Mouse (Mus musculus) liver, embryonic 12.5 days (tissue): ENCODE measurements around the gene Rras. TPM values are rescaled to one million over a fixed set of nuclear protein-coding genes. Genes with fewer than 3 reads are reported as not detected.

ENCODE experiments used
- ATAC-seq: fragments of 200-750 bp; cut with Nextera tagmentation; 2 replicates; pipeline ENCODE4 v1.8.0; 2017; ENCODE audit warnings: moderate number of reproducible peaks, mild to moderate bottlenecking, moderate library complexity
- H3K27ac ChIP-seq: fragments of 300-500 bp; sonication (generic); 2 replicates; pipeline ENCODE4 v1.5.1; 2016; ENCODE audit warnings: mild to moderate bottlenecking
- H3K27me3 ChIP-seq: fragments of 300-500 bp; sonication (generic); replicated peaks from 2 replicates; pipeline ENCODE4 v1.6.1; 2016; ENCODE audit warnings: mild to moderate bottlenecking, moderate library complexity
- H3K36me3 ChIP-seq: fragments of 300-500 bp; sonication (generic); 2 replicates; pipeline ENCODE4 v1.6.1; 2016; ENCODE audit warnings: mild to moderate bottlenecking, moderate library complexity
- H3K4me1 ChIP-seq: fragments of 300-500 bp; sonication (generic); 2 replicates; pipeline ENCODE4 v1.6.1; 2016
- H3K4me2 ChIP-seq: fragments of 300-500 bp; sonication (generic); 2 replicates; pipeline ENCODE4 v1.6.1; 2016; ENCODE audit warnings: mild to moderate bottlenecking, moderate library complexity
- H3K4me3 ChIP-seq: fragments of 300-500 bp; sonication (generic); 2 replicates; pipeline ENCODE4 v1.5.1; 2016; ENCODE audit warnings: mild to moderate bottlenecking, moderate library complexity
- H3K9ac ChIP-seq: fragments of 300-500 bp; sonication (generic); 2 replicates; pipeline ENCODE4 v1.6.1; 2016; ENCODE audit warnings: mild to moderate bottlenecking, moderate library complexity
- H3K9me3 ChIP-seq: fragments of 300-500 bp; sonication (generic); replicated peaks from 2 replicates; pipeline ENCODE4 v1.6.1; 2016; ENCODE audit warnings: mild to moderate bottlenecking, moderate library complexity
- WGBS: fragments of 180-500 bp; shearing (Covaris S2); methylation state at CpG from one replicate; pipeline ENCODE4 v1.1.7; 2016; ENCODE audit not compliant: insufficient replicate concordance; 5-methylcytosine and 5-hydroxymethylcytosine counted together
- polyA plus RNA-seq: library from polyadenylated mRNA; unstranded; fragments of >200 nt; fragmentation: Nextera tagmentation; extraction: Ambion mirVana; gene quantifications from 2 replicates; pipeline ENCODE4 v1.2.1, GENCODE M21; 2016

The Rras gene
- polyA plus RNA-seq, 1 experiment from 2014 or later: 13.9 TPM

DNA sequence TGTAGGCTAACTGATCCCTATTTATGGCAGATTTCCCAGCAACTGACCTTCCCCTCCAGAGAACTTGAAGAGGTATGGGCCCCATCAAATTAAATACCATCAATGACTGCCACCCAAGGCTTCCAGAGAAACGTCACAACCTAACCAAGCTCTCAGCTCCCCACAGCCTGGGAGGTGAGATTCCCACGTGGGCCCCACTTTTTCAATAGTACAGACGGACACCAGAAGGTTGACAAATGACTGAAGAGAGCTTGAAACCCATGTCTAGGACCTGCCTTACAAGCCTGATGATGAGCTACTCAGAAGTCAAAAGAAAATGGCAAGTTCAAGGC, 33.0 kb upstream of the Rras start:
- peak overlapping the region; percentile 91 for H3K27ac ChIP-seq
- peak overlapping the region; percentile 99 for H3K4me2 ChIP-seq
- H3K4me1 ChIP-seq: peaks cover 51% of the 10 kb centered on the region
- no peaks in the 10 kb centered on the region for H3K9me3 ChIP-seq
- no peak for ATAC-seq
- peak overlapping the region; percentile 85 for H3K4me3 ChIP-seq
- peaks cover 50% of the 10 kb centered on the region for H3K36me3 ChIP-seq
- WGBS: 44% methylated on average over 3 of the region's 3 CpGs
- peak overlapping the region; percentile 92; the same call in 1 of the 2 replicates for H3K9ac ChIP-seq
- H3K27me3 ChIP-seq: no peaks in the 10 kb centered on the region

DNA sequence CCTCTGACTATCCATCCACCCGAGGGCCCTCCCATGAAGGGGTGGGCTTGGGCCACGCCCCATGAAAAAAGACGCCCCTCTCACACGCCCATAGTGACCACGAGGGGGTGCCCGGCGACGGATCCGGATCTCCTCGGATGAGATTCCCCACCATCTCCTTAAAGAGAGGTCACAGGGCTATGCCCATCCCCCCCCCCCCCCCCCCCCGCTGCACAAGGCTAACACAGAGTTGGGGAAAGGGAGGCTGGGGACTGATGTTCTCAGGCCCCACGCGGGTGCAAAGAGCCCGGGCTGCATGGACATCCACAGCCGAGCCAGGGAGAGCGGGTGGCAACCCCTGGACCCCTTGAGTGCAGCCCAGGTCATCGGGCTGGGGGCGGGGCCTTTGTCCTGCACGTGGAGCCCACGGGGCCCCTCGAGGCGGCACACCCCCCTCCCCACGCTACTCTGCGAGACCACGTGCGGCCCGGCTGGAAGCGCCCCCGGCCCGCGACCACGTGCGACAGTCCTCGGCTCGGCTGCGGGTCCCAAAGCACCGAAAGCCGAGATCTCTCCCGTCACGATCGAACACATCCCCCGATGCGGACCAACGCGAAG, 32.1 kb upstream of the Rras start:
- under 1% methylated on average over 44 of the region's 45 CpGs for WGBS
- Histone ChIP-seq H3K9ac (peak overlapping the region; percentile 92), H3K4me3 (peak overlapping the region; percentile 85), H3K9me3 (no peaks in the 10 kb centered on the region), H3K4me1 (peaks cover 51% of the 10 kb centered on the region), H3K36me3 (peaks cover 50% of the 10 kb centered on the region), H3K4me2 (peak overlapping the region; percentile 99), H3K27ac (peak overlapping the region; percentile 91), H3K27me3 (no peaks in the 10 kb centered on the region)
- ATAC-seq: no peak

GRCm38 (mm10) chr7:44986192-44986878, 31.4 kb upstream of the Rras start, which contains the start of gene Prmt1:
TSS of gene Prmt1 (minus strand) at chr7:44986568.
- Histone ChIP-seq H3K27me3 (no peaks in the 10 kb centered on the region), H3K9me3 (no peaks in the 10 kb centered on the region), H3K36me3 (peaks cover 48% of the 10 kb centered on the region), H3K9ac (peak within 1 kb of the TSS; percentile 92), H3K4me3 (peak within 1 kb of the TSS; percentile 85), H3K4me1 (peaks cover 51% of the 10 kb centered on the region), H3K4me2 (peak within 1 kb of the TSS; percentile 99), H3K27ac (peak within 1 kb of the TSS; percentile 91)
- ATAC-seq: peak; percentile 95
- WGBS: under 1% methylated on average over 42 of the region's 42 CpGs

DNA sequence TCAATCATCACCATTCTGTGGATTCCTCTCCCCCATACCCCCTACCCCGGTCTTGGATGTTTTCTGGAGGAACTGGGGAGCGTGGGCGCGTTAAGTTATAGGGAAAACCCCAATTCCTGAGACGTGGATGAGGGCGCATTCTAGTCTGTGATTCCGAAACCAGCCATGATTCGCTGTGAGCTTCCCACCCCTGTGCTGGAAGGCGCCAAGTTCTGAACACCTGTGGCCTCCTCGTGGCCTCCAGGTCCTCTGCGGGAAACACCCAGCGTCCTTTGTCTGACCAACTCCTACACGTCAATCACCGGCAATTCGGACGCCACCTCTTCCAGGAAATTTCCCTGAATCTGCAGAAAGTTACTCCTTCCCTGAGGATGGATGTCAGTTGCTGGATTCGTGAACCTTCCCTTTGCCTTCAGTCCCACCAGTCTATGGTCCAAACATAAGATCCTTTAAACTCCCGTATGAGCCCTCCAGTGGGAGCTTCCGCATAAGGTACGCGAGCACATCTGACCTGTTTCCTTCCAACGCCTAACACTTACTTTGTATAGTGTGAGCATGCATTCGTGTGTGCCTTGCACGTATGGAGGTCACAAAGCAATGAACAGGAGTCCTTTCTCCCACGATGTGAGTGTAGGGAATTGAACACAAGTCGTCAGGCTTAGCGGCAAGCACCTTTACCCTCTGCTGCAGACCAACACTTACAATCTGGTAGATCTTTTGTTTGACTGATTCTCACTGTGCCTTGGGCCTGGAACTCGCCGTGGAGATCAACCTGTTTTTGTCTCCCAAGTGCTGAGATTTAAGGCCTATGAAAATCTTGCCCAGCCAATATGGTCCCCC, 30.7 kb upstream of the Rras start:
- H3K4me3 ChIP-seq: peak overlapping the region; percentile 85
- peak overlapping the region; percentile 87 for H3K27ac ChIP-seq
- no peaks in the 10 kb centered on the region for H3K27me3 ChIP-seq
- peak overlapping the region; percentile 99 for H3K4me2 ChIP-seq
- under 1% methylated on average over 29 of the region's 29 CpGs for WGBS
- peak; percentile 23 for ATAC-seq
- peaks cover 48% of the 10 kb centered on the region for H3K36me3 ChIP-seq
- H3K9me3 ChIP-seq: no peaks in the 10 kb centered on the region
- H3K4me1 ChIP-seq: peaks cover 51% of the 10 kb centered on the region
- peak overlapping the region; percentile 76 for H3K9ac ChIP-seq

- Histone ChIP-seq H3K4me3 (peak overlapping the region; percentile 77), H3K9ac (peak overlapping the region; percentile 80), H3K27me3 (no peaks in the 10 kb centered on the region), H3K4me2 (peak overlapping the region; percentile 96), H3K4me1 (peaks cover 51% of the 10 kb centered on the region), H3K27ac (peak overlapping the region; percentile 94), H3K36me3 (peaks cover 72% of the 10 kb centered on the region), H3K9me3 (no peaks in the 10 kb centered on the region)
- WGBS: 15% methylated on average over 10 of the region's 10 CpGs
- ATAC-seq: no peak
Measured at GRCm38 (mm10) chr7:44996672-44997071, 21.1 kb upstream of the Rras start.

GRCm38 (mm10) chr7:44997231-44997939, 20.4 kb upstream of the Rras start, which contains the start of gene Irf3:
TSS of gene Irf3 (plus strand) at chr7:44997648.
- H3K4me2 ChIP-seq: peak within 1 kb of the TSS; percentile 96
- H3K27ac ChIP-seq: peak within 1 kb of the TSS; percentile 94
- peaks cover 72% of the 10 kb centered on the region for H3K36me3 ChIP-seq
- peak; percentile 90 for ATAC-seq
- H3K9ac ChIP-seq: peak within 1 kb of the TSS; percentile 80
- under 1% methylated on average over 43 of the region's 43 CpGs for WGBS
- peak within 1 kb of the TSS; percentile 77 for H3K4me3 ChIP-seq
- H3K4me1 ChIP-seq: peaks cover 54% of the 10 kb centered on the region
- H3K9me3 ChIP-seq: no peaks in the 10 kb centered on the region
- H3K27me3 ChIP-seq: no peaks in the 10 kb centered on the region

GRCm38 (mm10) chr7:44997940-44998428, 19.8 kb upstream of the Rras start:
- WGBS: 3% methylated on average over 15 of the region's 15 CpGs
- peak overlapping the region; percentile 94 for H3K27ac ChIP-seq
- peak overlapping the region; percentile 96 for H3K4me2 ChIP-seq
- H3K9me3 ChIP-seq: no peaks in the 10 kb centered on the region
- peak overlapping the region; percentile 77 for H3K4me3 ChIP-seq
- peak overlapping the region; percentile 80 for H3K9ac ChIP-seq
- peaks cover 72% of the 10 kb centered on the region for H3K36me3 ChIP-seq
- no peaks in the 10 kb centered on the region for H3K27me3 ChIP-seq
- peak; percentile 9; the same call in 1 of the 2 replicates for ATAC-seq
- peaks cover 56% of the 10 kb centered on the region for H3K4me1 ChIP-seq

- Histone ChIP-seq H3K9me3 (no peaks in the 10 kb centered on the region), H3K36me3 (peaks cover 72% of the 10 kb centered on the region), H3K9ac (peak within 1 kb of the TSS; percentile 80), H3K4me3 (peak within 1 kb of the TSS; percentile 77), H3K27me3 (no peaks in the 10 kb centered on the region), H3K27ac (peak within 1 kb of the TSS; percentile 94), H3K4me1 (peaks cover 56% of the 10 kb centered on the region), H3K4me2 (peak within 1 kb of the TSS; percentile 96)
- WGBS: under 1% methylated on average over 18 of the region's 18 CpGs
- peak; percentile 5; the same call in 1 of the 2 replicates for ATAC-seq
Measured at GRCm38 (mm10) chr7:44998501-44998955, 19.2 kb upstream of the Rras start, which contains the start of gene Bcl2l12. TSS of gene Bcl2l12 (minus strand) at chr7:44998712.

DNA sequence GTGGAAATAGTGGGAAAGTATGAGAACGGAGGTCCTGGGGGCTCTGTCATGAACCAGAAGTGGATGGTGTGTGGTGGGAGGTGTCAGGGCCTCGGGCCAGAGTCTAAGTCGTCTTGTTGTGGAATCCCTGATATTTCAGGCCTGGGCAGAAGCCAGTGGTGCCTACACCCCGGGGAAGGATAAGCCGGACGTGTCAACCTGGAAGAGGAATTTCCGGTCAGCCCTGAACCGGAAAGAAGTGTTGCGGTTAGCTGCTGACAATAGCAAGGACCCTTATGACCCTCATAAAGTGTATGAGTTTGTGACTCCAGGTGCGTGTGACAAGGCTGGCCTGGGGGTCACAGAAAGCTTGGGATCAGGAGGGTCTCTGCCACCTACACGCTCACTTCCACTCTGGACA, 18.0 kb upstream of the Rras start:
- Histone ChIP-seq H3K9ac (0 out of 2 replicates have a peak overlapping the region, but pooled peaks have one; percentile 1), H3K4me2 (peak overlapping the region; percentile 96), H3K27me3 (no peaks in the 10 kb centered on the region), H3K36me3 (peaks cover 72% of the 10 kb centered on the region), H3K4me3 (no peak overlapping the region), H3K9me3 (no peaks in the 10 kb centered on the region), H3K27ac (0 out of 2 replicates have a peak overlapping the region, but pooled peaks have one; percentile 6), H3K4me1 (peaks cover 56% of the 10 kb centered on the region)
- no peak for ATAC-seq
- 79% methylated on average over 11 of the region's 11 CpGs for whole genome bisulfite sequencing

GRCm38 (mm10) chr7:45000539-45001114, 17.1 kb upstream of the Rras start:
- H3K27ac ChIP-seq: 0 out of 2 replicates have a peak overlapping the region, but pooled peaks have one; percentile 3
- no peak overlapping the region for H3K4me3 ChIP-seq
- ATAC-seq: no peak
- WGBS: 83% methylated on average over 21 of the region's 21 CpGs
- peaks cover 72% of the 10 kb centered on the region for H3K36me3 ChIP-seq
- no peaks in the 10 kb centered on the region for H3K9me3 ChIP-seq
- H3K9ac ChIP-seq: no peak overlapping the region
- no peaks in the 10 kb centered on the region for H3K27me3 ChIP-seq
- no peak overlapping the region for H3K4me2 ChIP-seq
- peaks cover 54% of the 10 kb centered on the region for H3K4me1 ChIP-seq

GRCm38 (mm10) chr7:45002440-45002839, 15.3 kb upstream of the Rras start:
- no peak for ATAC-seq
- Histone ChIP-seq H3K27me3 (no peaks in the 10 kb centered on the region), H3K4me1 (peaks cover 41% of the 10 kb centered on the region), H3K27ac (no peak overlapping the region), H3K9ac (no peak overlapping the region), H3K36me3 (peaks cover 84% of the 10 kb centered on the region), H3K9me3 (no peaks in the 10 kb centered on the region), H3K4me2 (no peak overlapping the region), H3K4me3 (no peak overlapping the region)
- 62% methylated on average over 7 of the region's 7 CpGs for WGBS
